Mouse (Mus musculus) heart, adult 18-20 months (tissue): Measurements from ENCODE around the gene Mctp1. TPM values are rescaled to one million over a fixed set of nuclear protein-coding genes. Genes with fewer than 3 reads are reported as not detected.
"Not testable (repeated sequence)": the region's sequence is repeated elsewhere in the genome, so short reads cannot be mapped to it uniquely, and the experiment has no call there.

Source experiments
- DNase-seq, 2 experiments: peaks; one replicate each; pipeline ENCODE4 v3.0.0; 2021 to 2022; ENCODE audit warnings: mixed read lengths in 1 of 2
- total RNA-seq, 2 experiments: library from RNA; stranded (reverse); gene quantifications; 2 replicates each; pipeline ENCODE4 v1.2.3; 2021

Gene Mctp1
- total RNA-seq, 2 experiments from 2014 or later = 2.6 to 2.7 TPM

DNA sequence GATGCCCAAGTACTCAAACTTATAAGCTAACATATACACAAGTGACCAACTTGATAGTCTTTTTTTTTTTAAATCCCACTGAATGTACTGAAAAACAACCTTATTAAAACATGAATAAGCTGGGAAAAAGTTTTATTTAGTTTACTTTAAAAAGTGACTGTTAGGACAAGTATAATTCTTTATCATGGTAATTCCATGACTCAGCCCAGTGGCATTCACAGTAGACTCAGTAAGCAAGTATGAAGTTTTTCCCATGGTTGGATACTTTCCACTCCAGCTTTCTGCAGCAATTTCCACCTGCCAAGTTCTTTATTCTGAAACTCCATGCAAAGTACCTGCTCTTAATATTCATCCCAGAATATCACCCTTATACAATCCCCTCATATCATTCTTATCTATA lies 97.3 kb downstream of the Mctp1 start:
- no peak for DNase-seq

GRCm38 (mm10) chr13:76482998-76483397 lies 98.7 kb downstream of the Mctp1 start:
- no peak for DNase-seq

- peak; percentile 8 to 9 for DNase-seq
Measured at GRCm38 (mm10) chr13:76484086-76484709, 99.9 kb downstream of the Mctp1 start.

- no peak for DNase-seq
Measured at GRCm38 (mm10) chr13:76515896-76516295, 131.6 kb downstream of the Mctp1 start.

DNA sequence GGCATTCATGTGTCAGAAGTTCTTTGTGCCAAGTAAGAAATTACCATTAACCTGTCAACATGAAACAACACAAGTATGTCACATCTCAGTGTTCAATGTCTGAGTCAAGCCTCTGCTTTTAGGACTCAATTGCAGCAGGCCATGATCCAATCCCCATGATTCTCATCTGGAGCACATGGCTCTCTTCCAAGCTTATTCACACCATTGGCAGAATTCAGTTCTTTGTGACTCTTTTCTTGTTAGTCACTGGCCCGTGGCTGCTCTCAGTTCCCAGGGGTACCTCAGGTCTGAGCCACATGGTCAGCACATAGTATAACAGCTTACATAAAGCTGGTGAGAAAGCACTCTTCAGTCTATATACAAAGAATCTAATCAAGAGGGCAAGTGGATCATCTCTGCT lies 138.8 kb downstream of the Mctp1 start:
- DNase-seq = no peak

GRCm38 (mm10) chr13:76527326-76527725 lies 143.0 kb downstream of the Mctp1 start:
- no peak for DNase-seq

GRCm38 (mm10) chr13:76527751-76528150 lies 143.4 kb downstream of the Mctp1 start:
- DNase-seq = no peak

GRCm38 (mm10) chr13:76529915-76530314 lies 145.6 kb downstream of the Mctp1 start:
- DNase-seq = no peak

DNA sequence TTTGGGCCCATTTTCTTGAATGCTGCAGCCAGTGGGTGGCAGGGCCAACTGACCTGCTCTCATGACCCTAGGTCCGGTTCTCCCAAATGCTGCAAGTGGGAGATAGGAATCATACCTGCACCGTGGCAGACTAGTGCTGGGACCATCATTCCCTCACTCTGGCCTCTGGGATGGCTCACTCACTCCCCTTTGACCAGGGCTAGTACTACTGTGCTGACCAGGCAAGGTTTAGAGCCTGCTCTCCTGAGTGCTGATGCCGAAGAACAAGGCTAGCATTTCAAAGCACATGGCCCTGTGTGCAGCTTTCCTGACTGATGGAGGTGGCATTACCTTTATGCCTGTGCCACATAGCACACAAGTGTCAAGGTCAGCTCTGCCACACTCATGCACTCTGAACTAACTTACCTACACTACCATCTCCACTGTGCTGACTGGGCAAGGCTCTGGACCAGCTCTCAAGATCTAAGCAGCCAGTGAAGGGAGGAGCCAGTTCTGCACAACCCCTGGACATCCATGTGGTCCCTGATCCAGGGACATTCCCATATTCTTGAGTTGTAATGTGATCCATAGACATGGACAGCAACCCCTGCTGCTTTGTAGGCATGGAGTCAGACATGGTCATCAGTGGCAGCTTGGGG lies 146.7 kb downstream of the Mctp1 start:
- DNase-seq = no peak

DNA sequence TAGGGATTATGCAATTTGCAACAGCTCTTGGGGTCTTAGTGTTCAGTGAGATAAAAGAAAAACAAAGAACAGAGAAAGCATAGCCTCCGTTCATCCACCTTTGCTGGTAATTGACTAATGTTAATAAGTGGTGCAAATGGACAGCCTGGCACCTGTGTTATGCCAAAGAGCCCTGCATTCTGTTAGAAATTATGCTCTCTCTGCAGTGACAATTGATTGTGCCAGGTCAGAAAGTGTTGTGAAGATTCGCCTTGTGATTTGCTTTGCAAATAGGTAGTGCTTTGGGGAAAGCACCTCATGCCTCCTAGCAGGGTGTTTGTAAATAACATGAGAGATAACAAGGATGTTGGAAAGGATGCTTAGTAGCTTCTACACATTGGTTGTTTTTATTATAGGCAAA lies 163.5 kb downstream of the Mctp1 start:
- DNase-seq = no peak

DNA sequence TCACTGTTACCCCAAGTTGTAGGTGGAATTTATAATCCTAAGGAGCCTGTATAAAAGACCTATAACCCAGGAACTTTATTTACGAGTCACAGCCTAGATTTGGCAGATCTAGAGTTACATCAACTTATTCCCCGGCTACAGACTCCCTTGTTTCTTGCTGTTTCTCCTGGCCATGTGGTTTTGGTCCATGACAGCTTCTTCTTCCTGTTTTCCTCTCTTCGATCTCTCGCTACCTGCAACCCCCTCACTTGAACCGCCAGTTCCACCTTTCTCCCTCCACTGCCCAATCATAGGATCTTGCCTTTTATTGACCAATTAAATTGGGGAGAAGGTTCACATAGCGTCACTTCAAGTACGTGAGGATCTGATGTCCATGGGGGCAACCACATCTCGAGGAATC lies 176.6 kb downstream of the Mctp1 start:
- no peak for DNase-seq

- DNase-seq = no peak
Measured at GRCm38 (mm10) chr13:76561594-76561993, 177.3 kb downstream of the Mctp1 start.

DNA sequence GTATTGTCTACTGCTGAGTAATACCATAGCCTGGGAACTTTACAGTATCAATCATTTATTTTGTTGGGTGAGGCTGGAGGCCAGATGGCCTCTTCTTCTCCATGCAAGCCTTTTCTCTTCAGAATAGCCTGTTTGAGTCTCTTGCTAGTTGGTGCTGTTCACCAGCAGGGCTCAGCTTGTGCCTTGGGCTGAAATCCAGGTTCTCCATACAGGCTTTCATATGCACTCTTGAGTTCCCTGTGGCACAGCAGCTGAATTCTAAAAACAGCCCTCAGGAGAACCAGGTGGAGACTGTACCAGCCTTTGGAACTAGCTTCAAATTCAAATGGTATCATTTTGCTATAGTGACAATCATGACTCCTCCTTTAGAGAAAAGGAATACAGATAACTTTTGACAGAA lies 179.7 kb downstream of the Mctp1 start:
- DNase-seq = no peak

DNA sequence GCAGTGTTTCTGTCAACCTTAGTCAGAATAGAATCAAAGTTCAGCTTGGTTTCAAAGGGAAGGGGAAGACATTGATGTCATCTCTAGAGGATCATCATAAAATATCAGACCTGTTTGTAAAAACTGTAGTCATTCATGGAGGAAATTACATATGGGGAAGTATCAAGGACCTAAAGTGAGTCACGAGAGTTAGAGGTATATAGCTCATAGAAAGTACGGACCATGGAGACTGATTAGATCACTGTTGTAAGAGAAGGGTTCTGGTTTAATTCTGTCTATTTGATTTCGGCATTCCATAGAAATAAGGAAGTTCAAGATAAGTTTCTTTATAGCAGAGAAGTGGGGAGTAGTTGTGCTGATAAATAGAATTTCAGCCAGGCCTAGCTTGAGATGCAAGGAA lies 181.7 kb downstream of the Mctp1 start:
- no peak for DNase-seq

GRCm38 (mm10) chr13:76567448-76567847 lies 183.1 kb downstream of the Mctp1 start:
- no peak for DNase-seq

DNA sequence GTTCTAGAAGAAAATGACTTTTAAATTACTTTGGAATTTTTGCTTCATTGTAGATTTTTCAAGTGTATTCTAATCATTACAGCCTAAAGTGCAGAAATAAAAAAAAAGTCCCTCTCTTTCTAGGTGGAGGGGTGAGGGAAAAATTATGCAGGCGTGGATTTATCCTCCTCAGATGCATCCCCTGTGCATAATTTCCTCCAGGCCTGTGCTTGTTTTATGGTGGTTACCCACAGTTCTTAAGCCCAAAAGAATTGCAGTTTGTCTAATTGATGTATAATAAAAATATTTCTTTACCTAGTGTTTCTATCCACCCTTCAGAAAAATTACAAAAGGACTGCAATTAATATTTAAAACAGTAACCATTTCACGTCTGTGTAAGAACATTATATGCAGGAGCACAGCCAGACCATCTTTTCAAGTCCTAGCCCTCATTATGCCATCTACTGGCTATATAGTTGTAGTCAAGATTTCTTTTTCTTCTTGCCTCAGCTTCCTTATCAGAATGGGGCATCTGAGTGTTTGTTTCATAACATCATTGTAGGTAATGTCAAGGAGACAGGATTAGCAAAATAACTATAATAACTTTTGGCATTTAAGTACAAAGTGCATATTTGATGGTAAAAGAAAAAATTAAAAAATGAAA lies 184.4 kb downstream of the Mctp1 start:
- no peak for DNase-seq

DNA sequence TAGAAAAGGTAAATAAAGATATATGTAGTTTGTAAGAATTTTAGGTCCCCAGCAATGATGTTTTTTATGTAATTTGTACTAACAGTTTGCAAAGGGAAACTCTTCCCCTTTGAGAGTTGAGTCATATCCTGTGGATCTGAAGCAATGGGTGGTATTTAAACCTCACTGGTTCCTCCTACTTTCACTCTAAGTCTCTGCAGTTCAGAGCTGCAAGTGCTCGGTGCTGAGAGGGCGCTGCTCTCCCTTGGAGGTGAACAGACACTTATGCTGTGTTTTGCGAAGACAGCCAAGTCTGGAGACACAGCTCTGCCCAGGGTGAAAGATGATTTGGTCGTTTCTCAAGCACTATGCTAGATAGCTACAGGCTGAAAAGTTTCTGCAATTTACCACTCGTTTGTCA lies 195.1 kb downstream of the Mctp1 start:
- DNase-seq = peak; percentile 25 to 57

DNA sequence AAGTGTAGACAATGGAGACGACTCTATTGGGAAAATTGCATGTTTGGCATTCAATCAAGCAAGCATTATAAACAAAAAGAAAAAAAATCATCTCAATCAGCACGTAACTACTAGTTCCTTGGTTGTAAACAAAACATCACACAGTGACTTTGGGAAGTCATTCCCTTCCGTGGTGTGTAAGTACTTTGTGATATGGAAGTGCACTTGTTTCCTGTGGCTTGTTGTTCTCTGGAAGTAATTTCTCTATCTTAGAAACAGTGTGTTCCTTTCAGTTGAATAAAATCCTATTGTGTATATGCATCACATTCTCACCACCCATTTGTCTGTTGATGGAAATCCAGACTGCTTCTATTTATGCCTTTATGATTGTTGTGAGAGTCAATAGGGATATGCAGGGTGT lies 201.1 kb downstream of the Mctp1 start:
- DNase-seq = no peak

- DNase-seq = not testable (repeated sequence)
Measured at GRCm38 (mm10) chr13:76590709-76591108, 206.4 kb downstream of the Mctp1 start.

DNA sequence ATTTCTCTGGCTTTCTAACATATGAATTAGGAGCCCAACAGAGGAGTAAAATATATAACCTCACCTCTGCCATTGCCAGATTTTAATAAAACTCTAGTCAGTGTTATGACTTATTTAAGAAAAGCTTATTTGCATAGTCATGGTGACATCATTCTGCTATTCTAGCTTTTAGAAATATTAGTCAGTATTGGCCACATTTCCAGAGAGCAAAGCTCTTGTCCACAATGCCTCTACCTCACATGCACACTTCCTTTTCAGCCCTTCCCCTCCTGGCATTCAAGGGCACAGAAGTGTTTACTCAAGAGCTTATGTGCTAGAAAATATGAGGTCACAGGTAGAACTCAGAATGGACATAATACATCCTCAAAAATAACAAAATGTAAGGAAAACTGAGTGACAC lies 206.9 kb downstream of the Mctp1 start:
- DNase-seq = no peak

- DNase-seq = no peak
Measured at GRCm38 (mm10) chr13:76591692-76592091, 207.4 kb downstream of the Mctp1 start.

GRCm38 (mm10) chr13:76592908-76593307 lies 208.6 kb downstream of the Mctp1 start:
- DNase-seq = no peak

- DNase-seq = no peak
Measured at GRCm38 (mm10) chr13:76597005-76597404, 212.7 kb downstream of the Mctp1 start.

DNA sequence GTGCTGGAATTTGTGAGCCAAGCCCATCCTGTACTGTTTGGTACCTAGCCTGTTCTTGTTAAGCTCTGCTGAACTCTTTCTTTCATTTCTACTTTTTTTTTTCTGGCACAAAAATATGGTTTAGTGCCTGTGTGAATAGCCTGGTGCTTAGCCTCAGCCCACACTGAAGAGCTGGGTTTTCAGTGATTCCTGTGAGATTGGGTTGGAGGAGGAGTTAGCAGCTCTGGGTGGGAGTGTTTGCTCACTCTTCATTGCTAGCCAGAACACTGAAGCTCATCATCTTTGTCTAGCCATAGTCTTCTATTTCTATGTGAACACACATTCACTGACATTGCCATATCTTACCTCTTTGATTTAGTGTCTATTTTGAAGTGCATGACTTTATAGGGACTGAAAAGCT lies 225.1 kb downstream of the Mctp1 start:
- no peak for DNase-seq
